17 mouse cellular contexts compared by ENCODE assay signal in the genomic region with DNA sequence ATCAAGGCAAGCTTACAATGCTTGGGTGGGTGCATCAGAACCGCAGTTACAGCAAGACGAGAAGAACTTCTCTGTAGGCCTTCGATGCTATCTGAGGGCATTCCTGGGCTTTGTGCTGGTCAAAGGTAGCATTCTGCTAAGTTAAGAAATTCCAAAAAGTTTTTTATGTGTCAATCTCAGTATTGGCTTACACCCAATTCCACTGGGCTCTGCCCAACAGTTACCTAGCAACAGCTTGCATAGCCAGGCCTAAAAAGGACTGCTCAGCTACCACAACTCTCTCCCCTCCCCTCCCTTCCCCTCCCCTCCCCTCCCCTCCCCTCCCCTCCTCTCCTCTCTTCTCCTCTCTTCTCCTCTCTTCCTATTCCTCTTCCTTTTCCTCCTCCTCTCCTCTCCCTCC. TPM values are rescaled to one million over a fixed set of nuclear protein-coding genes. Genes with fewer than 3 reads are reported as not detected.
DNase-seq lines count a peak whose midpoint lies in the region; ATAC-seq and TF ChIP-seq lines count a peak whose summit lies in the region.
"Had no signal": no experiment of that assay in that cellular context is flagged by ENCODE, and none has a peak within 500 bp of the region (broad histone marks: within the 10 kb centered on the region; RNA-seq: fewer than 3 reads in every experiment).

No protein-coding gene starts in this region.

- no peak for TF ChIP-seq CTCF in heart, adult 2 months (IDR thresholded peaks at IDR 0.05)

- no peak overlapping the region for H3K9ac ChIP-seq in midbrain, embryonic 11.5 days (ENCODE audit: low read length)
- no peak overlapping the region for H3K9ac ChIP-seq in midbrain, embryonic 15.5 days
- H3K9ac ChIP-seq in heart, adult 2 months (ENCODE audit: low read depth, low read length), result no peak overlapping the region
- H3K9ac ChIP-seq: intestine, embryonic 15.5 days; limb, embryonic 15.5 days had no signal

- WGBS in midbrain, embryonic 11.5 days, result 67% methylated on average over 3 of the region's 3 CpGs
- 38% methylated on average over 3 of the region's 3 CpGs for WGBS in midbrain, embryonic 15.5 days
- WGBS in heart, adult 2 months, result 91% methylated on average over 3 of the region's 3 CpGs

- H3K79me2 ChIP-seq in heart, adult 2 months (replicated peaks; ENCODE audit: control insufficient read depth, insufficient read depth, low read length), result no peaks in the 10 kb centered on the region

- intact Hi-C loops in heart, adult 2 months (cut with DNase I), result no loop called here

- peak; percentile 28 to 33 for DNase-seq in adrenal gland, postnatal 36 days
- DNase-seq in adrenal gland, adult 8-10 months, result no peak
- peak; percentile 56 for DNase-seq in kidney, adult 9 months
- no peak for DNase-seq in kidney, postnatal 14 days
- no peak for DNase-seq in midbrain, embryonic 11.5 days (ENCODE audit: low spot score, missing footprints)
- DNase-seq in R1 (ENCODE audit: low read depth, low spot score), result peak; percentile 32
- DNase-seq in heart, adult 2 months, result no peak
- DNase-seq: adrenal gland, postnatal 25 days; cerebellum, postnatal 14 days; gastrocnemius, postnatal 36 days; kidney, postnatal 10 days; right cerebral cortex, postnatal 4 days; thymus, adult 2 months had no signal

- TF ChIP-seq POLR2A in heart, adult 2 months (IDR thresholded peaks at IDR 0.05; ENCODE audit: insufficient read depth, low read depth, low read length), result no peak

- no peaks in the 10 kb centered on the region for H3K9me3 ChIP-seq in midbrain, embryonic 11.5 days (ENCODE audit: control insufficient read depth, low read length)
- H3K9me3 ChIP-seq in midbrain, embryonic 15.5 days, result no peaks in the 10 kb centered on the region
- H3K9me3 ChIP-seq: intestine, embryonic 15.5 days; limb, embryonic 15.5 days had no signal

- H3K27me3 ChIP-seq in midbrain, embryonic 11.5 days (ENCODE audit: control insufficient read depth, insufficient read depth, low read length), result no peaks in the 10 kb centered on the region
- H3K27me3 ChIP-seq in midbrain, embryonic 15.5 days (replicated peaks), result no peaks in the 10 kb centered on the region
- no peaks in the 10 kb centered on the region for H3K27me3 ChIP-seq in heart, adult 2 months (ENCODE audit: control insufficient read depth, insufficient read depth, low read length)
- H3K27me3 ChIP-seq: intestine, embryonic 15.5 days; limb, embryonic 15.5 days had no signal

- ATAC-seq in midbrain, embryonic 11.5 days (ENCODE audit: low FRiP score), result 0 out of 2 replicates have a peak, but pooled peaks have one; percentile 38
- no peak for ATAC-seq in midbrain, embryonic 15.5 days (replicated peaks)
- ATAC-seq: intestine, embryonic 15.5 days had no signal

- H3K4me3 ChIP-seq in midbrain, embryonic 11.5 days (ENCODE audit: low read depth, low read length), result no peak overlapping the region
- H3K4me3 ChIP-seq in midbrain, embryonic 15.5 days, result no peak overlapping the region
- H3K4me3 ChIP-seq in heart, adult 2 months, result no peak overlapping the region
- H3K4me3 ChIP-seq: intestine, embryonic 15.5 days; limb, embryonic 15.5 days had no signal

- no peaks in the 10 kb centered on the region for H3K4me1 ChIP-seq in midbrain, embryonic 11.5 days (ENCODE audit: control insufficient read depth, insufficient read depth, low read length)
- H3K4me1 ChIP-seq in midbrain, embryonic 15.5 days, result no peaks in the 10 kb centered on the region
- H3K4me1 ChIP-seq in heart, adult 2 months (ENCODE audit: control insufficient read depth, insufficient read depth, low read length), result peaks cover 2% of the 10 kb centered on the region; the same call in 1 of the 2 replicates

- H3K27ac ChIP-seq in midbrain, embryonic 11.5 days (ENCODE audit: low read depth, low read length), result no peak overlapping the region
- no peak overlapping the region for H3K27ac ChIP-seq in midbrain, embryonic 15.5 days
- no peak overlapping the region for H3K27ac ChIP-seq in heart, adult 2 months
- H3K27ac ChIP-seq: intestine, embryonic 15.5 days; limb, embryonic 15.5 days had no signal

- H3K36me3 ChIP-seq in midbrain, embryonic 11.5 days (ENCODE audit: control insufficient read depth, insufficient read depth, low read length), result no peaks in the 10 kb centered on the region
- H3K36me3 ChIP-seq in midbrain, embryonic 15.5 days (replicated peaks), result no peaks in the 10 kb centered on the region
- no peaks in the 10 kb centered on the region for H3K36me3 ChIP-seq in heart, adult 2 months (ENCODE audit: control insufficient read depth, insufficient read depth, low read length)
- H3K36me3 ChIP-seq: intestine, embryonic 15.5 days; limb, embryonic 15.5 days had no signal

- H3K4me2 ChIP-seq in midbrain, embryonic 11.5 days, result no peak overlapping the region
- no peak overlapping the region for H3K4me2 ChIP-seq in midbrain, embryonic 15.5 days
- H3K4me2 ChIP-seq: heart, embryonic 11.5 days; intestine, embryonic 15.5 days; limb, embryonic 15.5 days had no signal

- no peak for TF ChIP-seq EP300 in heart, adult 2 months (IDR thresholded peaks at IDR 0.05; ENCODE audit: insufficient read depth, low read depth, low read length)

RNA-seq across cellular contexts. Expression of a gene that starts 39.9 kb away (rescaled TPM):
- 10 to 100 TPM; 32.1 to 34.5 TPM for total RNA-seq in adrenal gland, postnatal 36 days (2021)
- total RNA-seq in adrenal gland, adult 8-10 months (2022), result 10 to 100 TPM; 23.1 to 42.2 (median 35.8) TPM
- 10.0 and 14.3 TPM in 2 replicates for polyA plus RNA-seq in midbrain, embryonic 11.5 days (2014; fragmentation: Nextera tagmentation; extraction: Ambion mirVana)
- 17.5 and 19.0 TPM in 2 replicates for polyA plus RNA-seq in midbrain, embryonic 15.5 days (2015; fragmentation: Nextera tagmentation; extraction: Ambion mirVana)
- total RNA-seq in heart, adult 2 months (2021), result 1 to 10 TPM; 1.2 to 1.3 TPM
- polyA plus RNA-seq in heart, adult 2 months (2012; rRNA removed), result 1.0 and 1.4 TPM in 2 replicates

RNA-seq across cellular contexts. Expression of a gene that starts 40.0 kb away (rescaled TPM):
- 10 to 100 TPM; 42.4 to 61.2 TPM for total RNA-seq in adrenal gland, postnatal 36 days (2021)
- 10 to 100 TPM; 39.3 to 54.2 (median 49.7) TPM for total RNA-seq in adrenal gland, adult 8-10 months (2022)
- polyA plus RNA-seq in midbrain, embryonic 11.5 days (2014; fragmentation: Nextera tagmentation; extraction: Ambion mirVana), result 28.8 and 29.3 TPM in 2 replicates
- polyA plus RNA-seq in midbrain, embryonic 15.5 days (2015; fragmentation: Nextera tagmentation; extraction: Ambion mirVana), result 11.5 and 13.4 TPM in 2 replicates
- total RNA-seq in heart, adult 2 months (2021), result 10 to 100 TPM; 15.2 to 17.3 TPM
- polyA plus RNA-seq in heart, adult 2 months (2012; rRNA removed), result 8.4 and 13.1 TPM in 2 replicates

Comparison
In these comparisons a context has a peak if more than half of its experiments do, and no peak if none do; other contexts are left out.
1. DNase-seq: peak in adrenal gland, postnatal 36 days (2 of 2), kidney, adult 9 months (single experiment) and R1 (single experiment); none in adrenal gland, adult 8-10 months (single experiment), kidney, postnatal 14 days (single experiment), midbrain, embryonic 11.5 days (single experiment) and heart, adult 2 months (0 of 2).
2. RNA of a gene that starts 39.9 kb away (total RNA-seq): 23.1 to 42.2 TPM in adrenal gland, adult 8-10 months and 32.1 to 34.5 TPM in adrenal gland, postnatal 36 days; 1.2 to 1.3 TPM in heart, adult 2 months; every median in the first group is over 10 times any median in the second.